Mouse (Mus musculus) midbrain, embryonic 13.5 days (tissue): ENCODE measurements at regions not wholly inside any gene's neighbourhood (a gene's known extent, or its start where the extent isn't known, plus 50 kb on each side); places are given as distances from the start of the nearest gene placed in this dataset.

Experiments
- ATAC-seq: fragments of 200-750 bp; cut with Nextera tagmentation; 2 replicates; pipeline ENCODE4 v1.8.0; 2017; ENCODE audit warnings: mild to moderate bottlenecking, moderate TSS enrichment, moderate library complexity
- H3K27ac ChIP-seq: fragments of 300-500 bp; sonication (generic); 2 replicates; pipeline ENCODE4 v1.5.1; 2015; ENCODE audit warnings: inconsistent platforms, mild to moderate bottlenecking, moderate library complexity
- H3K27me3 ChIP-seq: fragments of 300-500 bp; sonication (generic); 2 replicates; pipeline ENCODE4 v1.6.1; 2015; ENCODE audit warnings: mild to moderate bottlenecking, inconsistent platforms
- H3K36me3 ChIP-seq: fragments of 300-500 bp; sonication (generic); 2 replicates; pipeline ENCODE4 v1.6.1; 2015; ENCODE audit warnings: mild to moderate bottlenecking, inconsistent platforms
- H3K4me1 ChIP-seq: fragments of 300-500 bp; sonication (generic); replicated peaks from 2 replicates; pipeline ENCODE4 v1.6.1; 2015; ENCODE audit warnings: inconsistent platforms
- H3K4me2 ChIP-seq: fragments of 300-500 bp; sonication (generic); replicated peaks from 2 replicates; pipeline ENCODE4 v1.6.1; 2015; ENCODE audit warnings: moderate library complexity, mild to moderate bottlenecking, inconsistent platforms
- H3K4me3 ChIP-seq: fragments of 300-500 bp; sonication (generic); replicated peaks from 2 replicates; pipeline ENCODE4 v1.5.1; 2015; ENCODE audit warnings: mild to moderate bottlenecking, inconsistent platforms
- H3K9ac ChIP-seq: fragments of 300-500 bp; sonication (generic); replicated peaks from 2 replicates; pipeline ENCODE4 v1.6.1; 2015; ENCODE audit warnings: mild to moderate bottlenecking, inconsistent platforms
- H3K9me3 ChIP-seq: fragments of 300-500 bp; sonication (generic); 2 replicates; pipeline ENCODE4 v1.6.1; 2016; ENCODE audit warnings: mild to moderate bottlenecking, inconsistent platforms
- WGBS: fragments of 180-500 bp; shearing (Covaris S2); methylation state at CpG from one replicate; pipeline ENCODE4 v1.1.7; 2015; 5-methylcytosine and 5-hydroxymethylcytosine counted together

DNA sequence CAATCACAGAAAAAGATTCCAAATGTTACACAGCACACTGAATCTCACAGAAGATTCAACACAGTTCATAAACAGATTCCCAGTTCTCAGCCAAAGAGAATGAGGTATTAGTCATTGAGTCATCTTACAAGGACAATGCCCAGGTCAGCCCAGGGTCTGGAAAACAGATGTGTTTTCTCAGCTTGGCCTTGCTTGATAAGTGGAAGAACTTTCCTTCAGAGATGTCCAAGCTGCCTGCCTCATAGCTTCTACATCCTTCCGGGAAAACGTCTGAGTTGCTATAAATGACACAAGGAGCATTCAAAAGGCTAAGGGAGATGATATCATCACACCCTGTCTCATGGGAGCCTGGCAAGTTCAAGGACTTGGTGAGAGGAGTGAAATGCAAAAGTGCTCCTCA, 139.9 kb upstream of the Pdzrn3 start:
- Histone ChIP-seq H3K4me3 (no peak overlapping the region), H3K4me1 (no peaks in the 10 kb centered on the region), H3K27ac (no peak overlapping the region), H3K27me3 (no peaks in the 10 kb centered on the region), H3K9me3 (no peaks in the 10 kb centered on the region), H3K4me2 (no peak overlapping the region), H3K9ac (no peak overlapping the region), H3K36me3 (no peaks in the 10 kb centered on the region)
- WGBS, result 85% methylated on average over 2 of the region's 2 CpGs
- ATAC-seq, result no peak

DNA sequence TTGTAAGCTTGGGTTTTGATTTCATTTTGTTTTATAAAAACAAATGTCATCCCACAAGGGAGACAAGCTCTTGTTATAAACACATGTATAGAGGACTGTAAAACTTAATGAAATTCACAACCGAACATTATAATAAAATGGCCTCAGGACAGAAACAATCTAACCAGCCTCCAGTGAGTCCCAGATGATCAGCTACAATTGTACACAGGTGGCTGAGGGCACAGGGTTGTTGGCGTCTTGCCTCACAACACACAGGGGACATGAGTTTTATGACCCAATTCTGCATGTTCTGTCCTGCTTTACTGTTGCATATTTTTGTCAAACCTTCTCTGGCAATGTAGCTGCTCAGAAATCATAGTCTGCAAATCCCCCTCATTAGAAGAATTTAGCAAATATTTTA, 136.0 kb upstream of the Pdzrn3 start:
- no peak overlapping the region for H3K27ac ChIP-seq
- no peaks in the 10 kb centered on the region for H3K27me3 ChIP-seq
- no peak overlapping the region for H3K9ac ChIP-seq
- 62% methylated on average over 2 of the region's 2 CpGs for WGBS
- no peaks in the 10 kb centered on the region for H3K4me1 ChIP-seq
- H3K4me3 ChIP-seq, result no peak overlapping the region
- no peaks in the 10 kb centered on the region for H3K9me3 ChIP-seq
- no peak for ATAC-seq
- no peak overlapping the region for H3K4me2 ChIP-seq
- H3K36me3 ChIP-seq, result no peaks in the 10 kb centered on the region

DNA sequence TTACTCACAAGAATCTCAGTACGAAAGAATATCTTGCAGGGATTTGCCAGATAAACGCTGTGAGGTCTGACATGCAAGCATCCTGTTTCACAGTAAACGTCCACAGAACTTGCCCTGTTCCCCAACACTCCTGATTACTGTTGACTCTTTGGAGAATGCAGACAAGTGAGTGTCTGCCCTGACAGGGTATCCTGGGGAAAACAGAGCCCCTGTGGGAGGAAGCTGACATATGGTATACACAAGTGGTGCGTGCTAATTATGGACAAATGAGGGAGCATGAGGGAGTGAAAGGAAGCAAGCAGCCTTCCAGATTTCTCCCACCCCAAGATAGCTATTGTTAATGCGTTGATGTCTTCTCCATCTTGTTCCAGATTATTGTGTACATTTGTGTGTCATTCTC, 124.5 kb upstream of the Pdzrn3 start:
- Histone ChIP-seq H3K27ac (no peak overlapping the region), H3K4me1 (no peaks in the 10 kb centered on the region), H3K4me3 (no peak overlapping the region), H3K9me3 (no peaks in the 10 kb centered on the region), H3K27me3 (no peaks in the 10 kb centered on the region), H3K4me2 (no peak overlapping the region), H3K9ac (no peak overlapping the region), H3K36me3 (no peaks in the 10 kb centered on the region)
- WGBS, result 52% methylated on average over 5 of the region's 5 CpGs
- ATAC-seq, result no peak

DNA sequence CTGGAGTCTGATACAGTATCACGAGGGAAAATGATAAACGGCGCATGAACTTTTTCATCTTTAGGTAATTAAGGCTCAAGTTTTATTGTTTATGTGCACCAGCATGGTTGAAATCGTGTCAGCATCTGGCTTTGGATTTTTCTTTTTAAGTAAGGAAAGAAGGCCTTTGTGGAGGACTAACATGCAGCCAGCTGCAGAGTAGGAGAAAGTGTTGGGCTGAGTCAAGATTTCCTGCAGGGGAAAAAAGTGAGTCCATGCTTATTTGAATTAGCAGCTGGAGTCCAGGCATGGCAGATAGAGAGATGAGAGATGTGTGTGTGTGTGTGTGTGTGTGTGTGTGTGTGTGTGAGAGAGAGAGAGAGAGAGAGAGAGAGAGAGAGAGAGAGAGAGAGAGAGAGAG, 124.0 kb upstream of the Pdzrn3 start:
- Histone ChIP-seq H3K27me3 (no peaks in the 10 kb centered on the region), H3K27ac (no peak overlapping the region), H3K4me2 (no peak overlapping the region), H3K36me3 (no peaks in the 10 kb centered on the region), H3K4me3 (no peak overlapping the region), H3K9me3 (no peaks in the 10 kb centered on the region), H3K4me1 (no peaks in the 10 kb centered on the region), H3K9ac (no peak overlapping the region)
- WGBS, result 80% methylated on average over 4 of the region's 4 CpGs
- no peak for ATAC-seq

DNA sequence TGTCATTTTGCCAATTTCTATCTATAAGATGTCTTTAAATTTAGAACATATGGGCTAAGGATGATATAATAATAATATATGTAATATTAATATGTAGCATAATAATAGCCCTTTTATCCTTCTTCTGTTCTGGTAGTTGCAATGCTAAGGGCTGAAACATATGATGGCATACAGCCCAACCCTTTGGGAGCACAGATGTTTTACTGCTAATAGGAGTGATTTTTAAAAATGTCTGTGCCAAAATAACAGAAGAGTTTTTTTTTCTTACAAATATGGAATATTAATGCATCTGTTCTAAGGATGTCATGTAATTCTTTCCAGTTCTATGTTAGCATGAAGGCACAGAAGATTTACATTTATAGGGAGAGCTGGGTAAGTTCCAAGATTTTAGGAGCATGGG, 122.5 kb upstream of the Pdzrn3 start:
- Histone ChIP-seq H3K4me1 (no peaks in the 10 kb centered on the region), H3K27ac (no peak overlapping the region), H3K36me3 (no peaks in the 10 kb centered on the region), H3K9me3 (no peaks in the 10 kb centered on the region), H3K4me2 (no peak overlapping the region), H3K9ac (no peak overlapping the region), H3K27me3 (no peaks in the 10 kb centered on the region), H3K4me3 (no peak overlapping the region)
- no peak for ATAC-seq

DNA sequence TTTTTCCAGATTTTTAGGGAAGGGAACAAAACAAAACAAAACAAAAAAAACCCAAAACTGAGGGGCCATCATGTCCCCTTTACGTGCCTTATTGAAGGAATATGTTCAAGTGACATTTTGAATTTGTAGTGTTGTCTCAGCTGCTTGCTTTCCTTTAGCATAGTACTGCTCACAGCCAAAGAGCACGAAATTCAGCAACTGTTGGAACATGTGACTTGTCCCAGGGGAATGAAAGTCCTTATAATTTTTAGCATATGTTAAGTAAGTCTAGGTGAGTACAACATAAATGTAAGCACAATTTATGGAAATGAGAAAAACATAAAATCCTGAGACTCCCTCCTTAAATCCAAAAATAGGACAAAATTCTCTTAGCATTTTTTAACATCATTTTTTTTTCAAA, 110.8 kb upstream of the Pdzrn3 start:
- Histone ChIP-seq H3K4me1 (0 out of 2 replicates have a peak, but pooled peaks cover 2% of the 10 kb centered on the region), H3K27me3 (no peaks in the 10 kb centered on the region), H3K4me2 (no peak overlapping the region), H3K27ac (no peak overlapping the region), H3K9me3 (no peaks in the 10 kb centered on the region), H3K9ac (no peak overlapping the region), H3K4me3 (no peak overlapping the region), H3K36me3 (no peaks in the 10 kb centered on the region)
- no peak for ATAC-seq
- 66% methylated on average over 2 of the region's 2 CpGs for WGBS

DNA sequence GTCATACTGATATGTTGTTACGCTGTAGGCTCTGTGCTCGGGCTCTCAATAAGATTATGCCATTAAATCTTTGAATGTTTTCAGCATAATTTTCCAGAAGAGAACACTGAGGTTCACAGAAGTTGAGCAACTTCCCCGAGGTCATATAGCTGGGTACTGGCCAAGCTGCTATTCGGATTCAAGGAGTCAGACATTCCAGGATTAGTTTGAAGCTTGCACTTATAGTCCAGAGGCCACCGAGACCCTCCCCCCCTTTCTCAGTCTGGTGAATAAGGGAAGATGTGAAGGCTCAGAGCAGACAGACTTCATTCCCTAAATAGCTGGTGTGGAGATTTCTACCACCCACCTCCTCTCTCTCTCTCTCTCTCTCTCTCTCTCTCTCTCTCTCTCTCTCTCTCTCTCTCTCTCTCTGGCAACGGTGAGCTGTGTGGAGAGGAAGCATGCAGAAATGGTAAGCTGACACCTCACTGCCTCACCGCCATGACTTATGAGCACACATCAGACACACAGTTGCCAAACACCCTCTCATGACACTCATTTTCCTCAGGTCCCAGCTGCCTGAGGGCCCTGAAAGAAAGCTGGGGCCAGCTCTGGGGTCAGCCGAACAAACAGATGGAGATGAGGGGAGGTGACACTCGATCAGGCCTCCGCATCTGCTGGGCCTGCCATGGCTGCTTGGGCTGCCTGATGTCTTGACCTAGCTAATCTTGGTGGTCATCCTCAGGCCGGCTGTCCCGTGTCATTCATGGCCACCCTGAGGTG, 107.0 kb upstream of the Pdzrn3 start:
- Histone ChIP-seq H3K9me3 (no peaks in the 10 kb centered on the region), H3K4me2 (no peak overlapping the region), H3K27me3 (no peaks in the 10 kb centered on the region), H3K27ac (no peak overlapping the region), H3K9ac (no peak overlapping the region), H3K36me3 (no peaks in the 10 kb centered on the region), H3K4me3 (no peak overlapping the region), H3K4me1 (0 out of 2 replicates have a peak, but pooled peaks cover 2% of the 10 kb centered on the region)
- ATAC-seq, result no peak
- 68% methylated on average over 12 of the region's 12 CpGs for WGBS

DNA sequence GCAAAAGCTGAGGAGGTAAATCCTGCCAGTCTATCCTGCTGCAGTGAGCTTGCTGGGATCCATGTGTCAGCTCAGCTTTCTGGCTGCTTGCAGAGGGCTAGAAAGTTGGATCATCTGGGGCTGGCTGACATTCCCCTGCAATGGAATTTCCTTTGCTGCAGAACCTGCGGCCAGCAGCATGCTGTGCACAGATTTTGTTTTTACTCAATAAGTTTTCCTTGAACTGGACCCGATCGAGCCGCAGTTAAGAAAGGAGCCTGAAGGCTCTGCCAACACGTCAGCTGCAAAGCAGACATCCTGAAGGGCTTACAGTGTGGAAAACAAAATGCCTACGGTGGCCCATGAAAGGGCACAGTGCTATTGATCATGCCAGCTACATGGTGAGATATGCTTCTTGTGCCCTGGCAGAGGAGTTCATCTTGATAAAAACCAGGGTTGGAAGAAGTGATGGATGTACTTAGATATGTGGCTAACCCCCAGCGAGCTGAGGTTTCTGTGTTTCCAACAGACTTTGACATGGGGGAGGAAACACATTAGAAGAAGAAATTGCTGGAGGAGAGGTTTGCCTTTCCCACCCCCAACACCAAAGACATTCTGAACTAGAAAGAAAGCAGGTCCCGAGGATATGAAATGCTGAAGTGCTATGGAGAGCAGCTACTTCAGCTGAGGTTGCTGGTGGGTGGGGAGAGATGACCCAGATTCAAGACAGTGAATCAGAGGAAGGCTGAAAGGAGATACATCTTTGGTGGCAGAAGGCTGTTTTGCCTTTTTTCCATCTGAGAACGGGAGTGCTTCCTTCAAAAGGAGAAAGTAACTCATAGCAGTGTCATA, 105.2 kb upstream of the Pdzrn3 start:
- Histone ChIP-seq H3K36me3 (no peaks in the 10 kb centered on the region), H3K4me1 (0 out of 2 replicates have a peak, but pooled peaks cover 2% of the 10 kb centered on the region), H3K9ac (no peak overlapping the region), H3K9me3 (no peaks in the 10 kb centered on the region), H3K4me2 (no peak overlapping the region), H3K4me3 (no peak overlapping the region), H3K27me3 (no peaks in the 10 kb centered on the region), H3K27ac (no peak overlapping the region)
- 67% methylated on average over 9 of the region's 9 CpGs for WGBS
- ATAC-seq, result no peak

DNA sequence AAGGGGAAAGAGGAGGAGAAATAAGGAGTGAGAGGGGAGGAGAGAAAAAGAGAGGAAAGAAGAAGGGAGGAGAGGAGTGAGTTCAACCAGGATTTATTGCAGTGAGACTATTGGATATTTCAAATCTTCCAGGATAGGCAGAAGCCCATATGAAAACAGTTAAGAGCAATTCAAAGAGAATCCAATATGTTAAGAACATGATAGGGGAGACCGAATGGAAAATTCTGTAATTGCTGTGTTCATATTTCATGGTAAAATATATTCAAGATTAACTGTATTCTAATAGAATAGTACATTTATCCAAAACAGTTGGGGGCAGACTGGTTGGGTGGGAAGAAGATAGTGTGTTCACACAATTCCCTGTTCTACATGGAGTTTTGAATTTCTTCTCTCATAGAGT, 96.3 kb upstream of the Pdzrn3 start:
- Histone ChIP-seq H3K9ac (no peak overlapping the region), H3K27me3 (peaks cover 3% of the 10 kb centered on the region; the same call in 1 of the 2 replicates), H3K27ac (no peak overlapping the region), H3K4me2 (no peak overlapping the region), H3K4me1 (no peaks in the 10 kb centered on the region; the same call in 1 of the 2 replicates), H3K36me3 (no peaks in the 10 kb centered on the region), H3K4me3 (no peak overlapping the region), H3K9me3 (no peaks in the 10 kb centered on the region)
- no peak for ATAC-seq
- 94% methylated on average over 1 of the region's 1 CpGs for WGBS

DNA sequence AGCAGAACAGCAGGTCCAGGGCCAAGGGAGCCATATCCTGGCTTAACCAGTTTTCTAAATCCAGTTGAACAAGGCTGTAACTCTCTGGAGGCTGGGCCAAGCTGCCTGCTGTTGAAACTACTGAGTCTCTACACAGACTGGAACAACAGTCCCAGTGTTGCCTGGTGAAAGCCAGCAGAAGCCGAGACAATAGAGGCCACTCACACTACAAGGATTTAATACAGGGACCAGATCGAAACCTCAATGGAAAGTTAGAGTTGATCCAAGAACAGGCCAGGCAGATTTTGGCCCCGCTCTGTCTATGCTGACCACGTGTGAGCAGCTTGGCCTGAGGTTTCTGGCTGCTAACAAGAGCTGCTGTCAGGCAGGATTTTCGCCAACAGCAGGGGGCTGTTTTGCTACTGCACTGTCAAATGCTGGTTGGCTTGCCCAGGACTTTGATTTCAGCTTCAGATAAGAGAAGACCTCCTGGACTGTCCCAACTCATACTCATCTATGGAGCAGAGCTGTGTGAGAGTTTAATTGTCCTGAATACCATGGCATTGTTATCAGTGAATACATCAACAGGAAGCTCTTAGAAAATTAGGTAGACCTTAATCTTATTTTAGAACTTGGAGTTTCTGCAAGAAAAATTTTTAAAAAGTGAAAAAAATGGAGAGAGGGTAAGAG, 95.7 kb upstream of the Pdzrn3 start:
- Histone ChIP-seq H3K9ac (no peak overlapping the region), H3K27me3 (peaks cover 3% of the 10 kb centered on the region; the same call in 1 of the 2 replicates), H3K4me1 (no peaks in the 10 kb centered on the region; the same call in 1 of the 2 replicates), H3K4me3 (no peak overlapping the region), H3K27ac (no peak overlapping the region), H3K9me3 (no peaks in the 10 kb centered on the region), H3K4me2 (no peak overlapping the region), H3K36me3 (no peaks in the 10 kb centered on the region)
- ATAC-seq, result peak; percentile 68
- WGBS, result 13% methylated on average over 5 of the region's 5 CpGs

DNA sequence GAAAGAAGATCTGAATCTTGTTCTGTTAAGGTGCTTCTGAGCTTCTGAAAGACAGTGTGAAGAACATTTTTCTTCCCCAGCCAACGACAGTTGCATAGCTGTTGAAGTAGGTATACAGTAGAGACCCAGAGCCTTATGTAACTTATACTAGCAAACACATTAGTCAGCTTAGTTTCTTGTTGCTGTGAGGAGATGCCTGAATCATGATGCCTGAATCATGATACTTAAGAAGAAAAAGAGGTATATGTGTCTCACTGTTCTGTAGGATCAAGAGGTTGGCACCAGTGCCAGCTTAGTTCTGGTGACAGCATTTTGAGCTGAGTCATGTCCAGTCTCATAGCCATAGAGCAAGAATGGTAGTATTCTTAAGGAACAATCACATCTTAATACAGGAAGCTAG, 87.2 kb upstream of the Pdzrn3 start:
- H3K27me3 ChIP-seq, result no peaks in the 10 kb centered on the region
- no peaks in the 10 kb centered on the region for H3K36me3 ChIP-seq
- no peak overlapping the region for H3K9ac ChIP-seq
- H3K4me2 ChIP-seq, result no peak overlapping the region
- no peaks in the 10 kb centered on the region for H3K9me3 ChIP-seq
- WGBS, result 86% methylated on average over 1 of the region's 1 CpGs
- no peaks in the 10 kb centered on the region for H3K4me1 ChIP-seq
- no peak for ATAC-seq
- no peak overlapping the region for H3K27ac ChIP-seq
- no peak overlapping the region for H3K4me3 ChIP-seq

DNA sequence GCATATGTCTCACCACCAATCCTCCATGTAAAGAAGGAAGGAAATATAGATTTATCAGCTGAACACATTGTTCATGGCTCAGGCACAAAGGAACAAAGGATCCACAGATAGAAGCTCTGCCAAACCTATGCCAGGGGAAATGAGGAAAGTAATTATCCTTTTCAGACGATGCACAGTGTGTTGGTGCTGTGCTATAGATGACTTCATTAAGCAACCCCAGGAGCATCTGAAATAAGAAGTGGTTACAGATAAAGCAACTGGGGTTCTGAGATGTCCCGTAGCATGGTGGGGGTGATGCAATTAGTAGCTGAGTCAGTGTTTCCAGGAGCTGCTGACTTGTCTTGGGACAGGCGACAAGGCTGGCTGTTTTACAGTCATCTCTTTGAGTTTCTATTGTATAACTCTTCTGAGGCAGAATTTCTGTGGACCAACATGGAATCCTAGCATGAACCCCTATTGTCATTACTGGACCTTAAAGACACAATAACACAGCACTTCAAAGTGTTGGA, 86.2 kb upstream of the Pdzrn3 start:
- no peak overlapping the region for H3K27ac ChIP-seq
- H3K4me2 ChIP-seq, result no peak overlapping the region
- H3K27me3 ChIP-seq, result no peaks in the 10 kb centered on the region
- WGBS, result 63% methylated on average over 3 of the region's 3 CpGs
- H3K9me3 ChIP-seq, result no peaks in the 10 kb centered on the region
- H3K9ac ChIP-seq, result no peak overlapping the region
- no peak overlapping the region for H3K4me3 ChIP-seq
- H3K4me1 ChIP-seq, result no peaks in the 10 kb centered on the region
- H3K36me3 ChIP-seq, result no peaks in the 10 kb centered on the region
- no peak for ATAC-seq
